8 mouse cellular contexts compared by ENCODE assay signal in the genomic region with DNA sequence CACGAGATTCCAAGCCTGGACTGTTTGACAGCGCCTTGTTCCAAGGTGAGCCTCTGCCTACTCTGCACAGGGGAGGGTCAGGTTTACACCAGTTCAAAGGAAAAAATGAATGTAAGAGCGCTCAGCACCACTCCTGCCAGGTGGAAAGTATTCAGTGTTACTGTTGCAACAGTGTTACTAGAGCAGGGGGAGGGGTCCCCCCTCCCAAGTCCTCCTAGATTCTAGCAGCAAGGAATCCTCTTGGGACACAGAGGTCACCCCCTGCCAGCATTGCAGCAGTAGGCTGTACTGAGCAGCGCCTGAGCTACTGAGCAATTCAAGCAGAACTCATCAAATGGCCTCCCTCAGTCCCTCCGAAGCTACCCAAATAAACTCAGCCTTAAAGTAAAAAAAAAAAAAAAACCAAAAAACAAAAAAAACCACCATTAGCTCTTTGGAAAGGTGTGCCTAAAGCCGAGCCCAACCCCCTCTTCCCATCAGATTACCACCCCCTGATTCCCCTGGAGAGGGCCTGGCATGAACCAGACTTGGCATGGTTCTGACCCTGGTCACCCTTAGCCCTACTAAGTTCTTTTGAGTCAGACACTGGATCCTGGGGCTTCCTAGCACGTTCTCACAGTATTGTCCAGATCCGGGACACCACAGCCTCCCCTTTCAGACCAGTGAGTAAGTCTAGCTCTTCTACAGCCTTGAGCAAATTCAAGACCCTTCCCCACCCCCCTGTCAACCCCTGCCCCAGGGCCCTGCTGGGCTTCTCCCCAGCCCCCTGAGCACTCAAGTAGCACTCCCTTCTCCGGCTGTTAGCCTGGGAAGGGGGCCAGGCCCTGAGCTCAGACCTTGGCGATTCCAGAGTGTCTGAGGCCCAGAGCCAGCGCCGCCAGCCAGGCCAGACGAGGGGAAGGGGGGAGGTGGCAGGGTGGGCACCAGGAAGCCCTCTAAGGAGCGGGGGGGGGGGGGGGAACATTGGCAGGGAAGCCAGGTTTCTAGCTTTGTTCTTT. TPM values are rescaled to one million over a fixed set of nuclear protein-coding genes. Genes with fewer than 3 reads are reported as not detected.
DNase-seq lines count a peak whose midpoint lies in the region; ATAC-seq lines count a peak whose summit lies in the region.

A gene (plus strand): TSS at position 585 of the 998 bp plus-strand sequence.

- H3K4me1 ChIP-seq in liver, embryonic 11.5 days (replicated peaks; ENCODE audit: control insufficient read depth, insufficient read depth, low read length): peaks cover 10% of the 10 kb centered on the region; the same call in 1 of the 2 replicates
- peaks cover 49% of the 10 kb centered on the region for H3K4me1 ChIP-seq in neural tube, embryonic 13.5 days (replicated peaks)

- H3K4me2 ChIP-seq in liver, embryonic 11.5 days: peak within 1 kb of the TSS; percentile 71
- H3K4me2 ChIP-seq in neural tube, embryonic 13.5 days: peak within 1 kb of the TSS; percentile 96

- H3K4me3 ChIP-seq in liver, embryonic 11.5 days (ENCODE audit: low read depth, low read length): peak within 1 kb of the TSS; percentile 53
- peak within 1 kb of the TSS; percentile 66 for H3K4me3 ChIP-seq in neural tube, embryonic 13.5 days

- no peaks in the 10 kb centered on the region for H3K36me3 ChIP-seq in liver, embryonic 11.5 days (ENCODE audit: control insufficient read depth, insufficient read depth, low read length)
- no peaks in the 10 kb centered on the region for H3K36me3 ChIP-seq in neural tube, embryonic 13.5 days

- WGBS in liver, embryonic 11.5 days: 36% methylated on average over 14 of the region's 14 CpGs
- WGBS in neural tube, embryonic 13.5 days: 19% methylated on average over 12 of the region's 14 CpGs

- H3K9ac ChIP-seq in liver, embryonic 11.5 days (ENCODE audit: low read depth, low read length): peak within 1 kb of the TSS; percentile 65
- peak within 1 kb of the TSS; percentile 88 for H3K9ac ChIP-seq in neural tube, embryonic 13.5 days

- H3K27me3 ChIP-seq in liver, embryonic 11.5 days (replicated peaks; ENCODE audit: control insufficient read depth, insufficient read depth, low read length): peaks cover 79% of the 10 kb centered on the region
- peaks cover 77% of the 10 kb centered on the region for H3K27me3 ChIP-seq in neural tube, embryonic 13.5 days

- no peak for ATAC-seq in liver, embryonic 11.5 days (replicated peaks; ENCODE audit: low FRiP score)
- peak; percentile 60 for ATAC-seq in neural tube, embryonic 13.5 days (ENCODE audit: low read depth)
- no peak for ATAC-seq in megakaryocyte-erythroid progenitor cell, adult 5-6 weeks (replicated peaks; ENCODE audit: low FRiP score, low TSS enrichment, poor library complexity, severe bottlenecking)

- H3K27ac ChIP-seq in liver, embryonic 11.5 days (ENCODE audit: low read depth, low read length): peak within 1 kb of the TSS; percentile 30; the same call in 1 of the 2 replicates
- peak within 1 kb of the TSS; percentile 82 for H3K27ac ChIP-seq in neural tube, embryonic 13.5 days (replicated peaks)

- no peaks in the 10 kb centered on the region for H3K9me3 ChIP-seq in liver, embryonic 11.5 days (ENCODE audit: control insufficient read depth, low read length)
- H3K9me3 ChIP-seq in neural tube, embryonic 13.5 days: no peaks in the 10 kb centered on the region

- peak; percentile 60 to 67 for DNase-seq in frontal cortex, postnatal 10 days (ENCODE audit: low spot score in 2 of 2)
- no peak for DNase-seq in frontal cortex, postnatal 36 days (ENCODE audit: low spot score in 2 of 2)
- peak; percentile 91 to 94 for DNase-seq in cerebellum, postnatal 14 days
- peak; percentile 86 for DNase-seq in heart, adult 18-20 months
- peak; percentile 17 for DNase-seq in kidney, adult 18-20 months
- no peak for DNase-seq in liver, embryonic 11.5 days (ENCODE audit: low spot score)

RNA-seq across cellular contexts. Expression of the gene that starts here (rescaled TPM):
- 10 to 100 TPM; 30.4 to 35.5 TPM for total RNA-seq in heart, adult 18-20 months (2021)
- polyA plus RNA-seq in liver, embryonic 11.5 days (2014; fragmentation: Nextera tagmentation; extraction: Ambion mirVana): 4.1 and 4.6 TPM in 2 replicates
- 16.0 and 17.0 TPM in 2 replicates for polyA plus RNA-seq in neural tube, embryonic 13.5 days (2015; fragmentation: Nextera tagmentation; extraction: Ambion mirVana)
- total RNA-seq in megakaryocyte-erythroid progenitor cell, adult 5-6 weeks (2014; fragmentation: Nextera tagmentation): 3.5 and 4.4 TPM in 2 replicates
- total RNA-seq in megakaryocyte-erythroid progenitor cell, adult 5-6 weeks (2017): 3.4 TPM in 2 replicates

Comparison
In these comparisons a context has a peak if more than half of its experiments do, and no peak if none do; other contexts are left out.
1. RNA of the gene that starts here (total RNA-seq): 30.4 to 35.5 TPM in heart, adult 18-20 months; 3.4 to 4.4 TPM in megakaryocyte-erythroid progenitor cell, adult 5-6 weeks; every median in the first group is over 4 times any median in the second.
2. DNase-seq: peak in frontal cortex, postnatal 10 days (2 of 2), cerebellum, postnatal 14 days (2 of 2), heart, adult 18-20 months (2 of 2) and kidney, adult 18-20 months (single experiment); none in frontal cortex, postnatal 36 days (0 of 2) and liver, embryonic 11.5 days (single experiment).